Mouse (Mus musculus): ENCODE measurements at regions not wholly inside any gene's neighbourhood (a gene's known extent, or its start where the extent isn't known, plus 50 kb on each side); places are given as distances from the start of the nearest gene placed in this dataset.

DNA sequence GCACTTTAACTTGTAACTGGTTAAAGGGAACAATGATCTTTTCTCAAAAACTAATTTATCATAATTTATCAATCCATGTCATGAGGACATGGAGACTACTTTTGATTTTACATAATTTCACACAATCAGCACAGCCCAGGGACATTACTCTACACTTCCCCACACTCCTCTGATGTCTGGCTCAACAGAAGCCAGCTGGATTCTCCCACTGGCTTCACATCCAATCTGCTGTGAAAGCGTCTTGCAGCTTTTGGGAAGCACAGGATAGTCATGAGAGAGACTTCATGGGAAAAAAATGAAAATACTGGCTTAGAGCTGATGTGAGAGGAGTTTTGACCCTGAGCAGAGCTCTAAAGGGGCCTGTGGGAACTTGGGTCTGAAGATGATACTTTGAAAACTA, 61.7 kb upstream of the Hrasls start:
- DNase-seq: no peak

GRCm38 (mm10) chr16:29119217-29119616, 90.3 kb upstream of the Hrasls start:
- DNase-seq: no peak

- no peak for DNase-seq
These were observed 112.7 kb upstream of the Hrasls start for GRCm38 (mm10) chr16:29096791-29097190.

GRCm38 (mm10) chr16:29065961-29066360, 136.5 kb upstream of the Mb21d2 start:
- no peak for DNase-seq

GRCm38 (mm10) chr16:29065097-29065785, 135.8 kb upstream of the Mb21d2 start:
- no peak for DNase-seq

DNA sequence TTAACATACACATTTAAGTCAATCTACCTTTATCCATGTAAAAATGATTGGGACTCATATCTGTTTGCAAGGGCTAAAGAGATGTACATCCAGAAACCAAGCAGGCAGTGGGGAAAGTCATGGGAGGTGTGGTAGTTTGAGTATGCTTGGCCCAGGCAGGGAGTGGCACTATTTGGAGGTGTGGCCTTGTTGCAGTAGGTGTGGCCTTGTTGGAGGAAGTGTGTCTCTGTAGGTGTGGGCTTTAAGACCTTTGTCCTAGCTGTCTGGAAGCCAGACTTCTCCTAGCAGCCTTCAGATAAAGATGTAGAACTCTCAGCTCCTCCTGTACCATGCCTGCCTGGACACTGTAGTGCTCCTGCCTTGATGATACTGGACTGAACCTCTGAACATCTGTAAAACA, 133.9 kb upstream of the Mb21d2 start:
- DNase-seq: no peak

- DNase-seq: no peak
These were observed 127.6 kb upstream of the Mb21d2 start for GRCm38 (mm10) chr16:29057076-29057475.

- DNase-seq: no peak
These were observed 125.0 kb upstream of the Mb21d2 start for GRCm38 (mm10) chr16:29054423-29054822.

DNA sequence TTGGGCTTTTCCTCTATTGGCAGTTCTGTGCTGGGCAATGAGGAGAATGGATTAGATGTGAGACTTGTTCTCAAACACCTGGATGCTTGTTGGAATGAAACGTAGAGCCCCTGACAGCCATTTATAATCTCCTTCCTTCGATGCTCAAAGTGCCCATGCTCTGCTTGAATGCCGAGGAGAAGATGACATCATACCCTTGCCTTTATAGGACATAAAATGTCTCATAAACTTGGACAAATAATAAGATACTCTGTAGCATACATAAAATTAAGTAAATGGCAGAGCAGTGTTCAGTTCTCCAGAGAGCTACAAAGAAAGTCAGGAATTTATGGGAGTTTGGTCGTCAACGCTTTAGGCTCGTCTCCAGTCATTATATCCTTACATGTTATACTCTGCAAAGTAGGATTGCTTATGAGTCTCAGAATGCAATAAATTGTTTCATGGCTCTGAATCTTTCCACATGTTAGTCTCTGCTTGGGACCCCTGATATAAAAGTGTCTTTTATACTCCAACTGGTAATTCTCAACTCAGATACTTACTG, 117.0 kb upstream of the Mb21d2 start:
- DNase-seq: no peak

GRCm38 (mm10) chr16:29035523-29035922, 106.0 kb upstream of the Mb21d2 start:
- DNase-seq: no peak

DNA sequence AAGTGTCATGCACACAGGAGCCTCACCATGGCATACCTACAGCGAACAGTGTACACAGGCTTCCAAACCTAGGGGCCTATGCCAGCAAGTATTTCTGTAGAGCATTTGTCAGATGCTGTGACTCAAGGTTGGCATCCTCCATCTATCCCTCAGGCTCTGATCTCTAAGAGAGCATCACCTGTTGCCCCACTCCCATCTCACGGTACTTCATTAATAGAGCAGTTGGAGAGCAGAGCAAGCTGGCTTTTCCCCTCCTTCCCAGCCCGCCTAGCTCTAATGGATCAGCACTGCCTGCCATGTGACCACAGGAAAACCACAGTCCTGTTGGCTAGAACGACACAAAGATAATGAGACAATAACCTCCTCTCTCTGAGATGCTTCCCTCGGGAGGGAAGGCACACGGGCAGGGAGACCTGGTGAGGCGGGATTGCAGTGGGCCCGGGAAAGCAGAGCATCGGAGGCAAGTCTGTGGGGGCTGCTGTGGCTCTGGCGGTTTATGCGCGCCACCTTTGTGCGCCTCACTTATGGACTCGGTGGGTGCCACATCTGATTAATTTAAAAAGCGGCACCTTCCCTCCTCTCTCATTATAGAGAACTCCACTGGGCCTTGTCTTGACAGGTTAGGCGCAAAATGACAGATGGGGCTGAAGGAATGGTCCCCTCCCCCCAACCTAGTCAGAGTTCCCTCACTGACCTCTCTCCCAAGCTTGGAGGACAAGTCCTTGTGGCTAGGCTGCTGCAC, 104.8 kb upstream of the Mb21d2 start:
- DNase-seq: peak; percentile 21

DNA sequence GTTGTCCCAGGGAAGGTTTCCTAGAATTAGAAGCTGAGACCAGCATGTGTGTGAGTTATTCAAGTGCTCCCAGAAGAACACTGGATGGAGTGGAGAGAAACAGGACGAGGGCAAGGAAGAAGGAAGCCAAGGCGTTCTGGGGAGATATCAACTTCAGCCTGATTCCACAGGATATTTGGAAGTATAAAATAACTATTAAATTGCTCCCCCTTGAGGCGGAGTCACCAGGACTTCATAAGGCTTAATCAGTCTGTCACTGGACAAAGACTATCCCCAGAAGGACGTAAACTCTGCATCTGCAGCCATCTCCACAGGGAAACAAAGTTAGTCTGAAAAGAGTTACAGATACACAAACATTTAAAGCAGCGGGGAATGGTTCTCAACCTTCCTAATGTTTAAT, 103.9 kb upstream of the Mb21d2 start:
- DNase-seq: peak; percentile 58

DNA sequence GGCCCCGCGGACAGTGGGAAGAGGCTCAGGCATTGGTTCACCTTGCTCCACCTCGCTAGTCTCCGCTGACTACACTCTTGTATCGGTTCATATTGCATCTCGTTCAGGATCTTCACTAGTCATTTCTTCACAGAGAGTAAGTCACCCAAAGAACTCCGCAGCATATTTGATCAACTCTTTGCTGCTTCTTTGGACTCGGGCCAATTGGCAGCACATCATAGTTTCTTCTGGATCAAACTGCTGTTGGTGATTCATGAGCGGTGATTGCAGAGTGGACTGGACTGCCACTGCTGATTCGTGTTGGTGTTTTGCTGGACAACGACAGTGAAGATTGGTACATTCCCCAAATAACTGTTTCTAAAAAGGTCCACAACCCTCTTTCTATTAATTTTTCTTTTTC, 98.4 kb upstream of the Mb21d2 start:
- DNase-seq: no peak

- DNase-seq: peak; percentile 94
These were observed 71.8 kb upstream of the Mb21d2 start for GRCm38 (mm10) chr16:29001249-29001648.

DNA sequence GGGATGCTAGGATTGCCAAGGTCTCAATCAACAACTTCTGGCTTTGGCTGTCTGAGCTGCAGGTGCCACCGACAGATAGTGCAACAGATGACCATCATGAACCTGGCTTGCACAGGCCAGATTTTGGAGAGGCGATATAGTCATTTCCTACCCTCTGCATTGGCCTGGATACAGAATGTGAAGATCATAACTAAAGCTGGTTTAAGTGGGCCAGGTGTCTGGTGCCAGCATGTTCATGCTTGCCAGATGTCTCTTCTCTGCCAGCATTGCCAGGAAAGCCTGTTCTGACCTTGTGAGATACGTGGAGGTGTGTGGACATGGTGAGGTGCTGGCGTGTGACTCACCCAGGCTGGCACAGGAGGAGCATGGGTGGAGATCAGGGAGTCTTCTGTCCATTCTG, 70.2 kb upstream of the Mb21d2 start:
- peak; percentile 75 for DNase-seq

GRCm38 (mm10) chr16:28996629-28997028, 67.2 kb upstream of the Mb21d2 start:
- no peak for DNase-seq

DNA sequence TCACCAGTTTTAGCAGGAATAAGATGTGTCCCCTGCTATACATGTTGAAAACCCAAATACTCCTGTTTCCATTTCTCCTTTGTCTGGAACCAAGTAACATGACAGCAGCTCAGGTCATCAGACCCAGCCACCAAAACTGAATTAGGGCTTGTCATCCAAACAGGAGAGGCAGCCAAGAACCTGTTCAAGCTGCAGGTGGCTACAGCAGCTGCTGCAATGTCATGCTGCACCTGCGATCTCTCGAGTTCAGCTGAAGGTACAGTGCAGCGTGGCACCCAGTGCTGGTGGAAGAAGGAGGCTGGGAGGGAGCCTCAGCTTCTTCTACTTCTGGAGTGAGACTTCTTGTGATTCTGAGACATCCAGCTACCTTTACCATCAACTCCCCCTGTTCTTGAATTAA, 61.2 kb upstream of the Mb21d2 start:
- peak; percentile 62 for DNase-seq

- no peak for DNase-seq
These were observed 55.5 kb upstream of the Mb21d2 start for GRCm38 (mm10) chr16:28984931-28985330.

DNA sequence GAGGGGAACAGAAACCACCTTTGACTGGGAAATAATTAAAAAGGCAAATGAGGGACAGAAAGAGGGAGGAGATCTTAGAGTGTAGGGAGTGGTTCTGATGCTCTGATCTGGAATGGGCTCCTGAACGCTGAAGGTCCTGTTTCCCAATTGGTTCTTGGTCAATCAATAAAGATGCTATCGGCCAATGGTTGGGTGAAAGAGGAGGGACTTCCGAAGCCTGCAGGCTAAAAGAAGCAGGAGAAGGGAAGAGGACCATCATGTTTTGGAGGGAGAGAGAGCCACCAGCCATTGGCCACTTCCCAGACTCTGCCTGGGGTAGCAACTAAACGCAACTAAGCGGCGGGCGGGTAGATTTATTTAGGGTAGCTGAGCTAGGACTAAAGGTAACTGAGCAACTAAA, 53.4 kb upstream of the Mb21d2 start:
- no peak for DNase-seq

All from cerebellum, adult 9-10 months (tissue).